Mouse (Mus musculus): ENCODE results near the gene Hira.
"Not testable (repeated sequence)": the region's sequence is repeated elsewhere in the genome, so short reads cannot be mapped to it uniquely, and the experiment has no call there.

The Hira gene

DNA sequence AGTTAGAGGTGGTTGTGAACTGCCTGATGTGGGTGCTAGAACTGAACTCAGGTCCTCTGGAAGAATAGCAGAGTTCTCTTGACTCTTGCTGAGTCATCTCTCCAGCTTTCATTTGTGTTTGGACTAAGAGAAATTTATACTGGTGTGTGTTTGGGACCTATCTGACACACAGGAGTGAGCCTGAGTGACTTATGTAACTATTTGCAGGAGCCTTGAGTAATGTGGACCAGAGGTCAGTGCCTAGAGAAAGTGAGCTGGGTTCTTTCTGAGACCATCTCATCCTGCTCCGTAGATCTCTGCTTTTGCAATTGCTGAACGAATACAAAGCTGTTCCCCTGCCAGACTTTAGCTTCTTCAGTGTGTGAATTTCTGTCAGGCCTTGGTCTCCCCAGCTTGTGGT, 44.9 kb downstream of the Hira start:
- no peak for DNase-seq (ENCODE audit: low spot score in 2 of 2)

DNA sequence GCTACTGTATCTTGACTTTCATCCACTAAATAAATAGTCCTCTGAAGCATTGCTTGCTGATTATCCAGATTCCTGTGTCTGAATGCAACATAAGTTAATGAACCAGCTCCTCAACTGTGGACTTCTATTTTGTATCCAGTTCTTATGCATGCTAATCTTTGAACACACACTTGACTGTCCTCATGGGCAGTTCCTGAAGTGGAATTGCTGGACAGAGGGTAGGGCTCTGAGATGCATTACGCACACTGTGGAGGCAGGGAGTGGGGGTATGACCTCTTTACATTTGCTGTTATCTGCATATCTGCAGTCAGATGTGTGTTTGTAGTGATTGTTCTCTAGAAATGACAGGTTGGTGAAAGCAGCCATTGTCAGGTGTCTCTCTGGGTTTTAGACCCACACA, 51.1 kb downstream of the Hira start:
- no peak for DNase-seq (ENCODE audit: low spot score in 2 of 2)

DNA sequence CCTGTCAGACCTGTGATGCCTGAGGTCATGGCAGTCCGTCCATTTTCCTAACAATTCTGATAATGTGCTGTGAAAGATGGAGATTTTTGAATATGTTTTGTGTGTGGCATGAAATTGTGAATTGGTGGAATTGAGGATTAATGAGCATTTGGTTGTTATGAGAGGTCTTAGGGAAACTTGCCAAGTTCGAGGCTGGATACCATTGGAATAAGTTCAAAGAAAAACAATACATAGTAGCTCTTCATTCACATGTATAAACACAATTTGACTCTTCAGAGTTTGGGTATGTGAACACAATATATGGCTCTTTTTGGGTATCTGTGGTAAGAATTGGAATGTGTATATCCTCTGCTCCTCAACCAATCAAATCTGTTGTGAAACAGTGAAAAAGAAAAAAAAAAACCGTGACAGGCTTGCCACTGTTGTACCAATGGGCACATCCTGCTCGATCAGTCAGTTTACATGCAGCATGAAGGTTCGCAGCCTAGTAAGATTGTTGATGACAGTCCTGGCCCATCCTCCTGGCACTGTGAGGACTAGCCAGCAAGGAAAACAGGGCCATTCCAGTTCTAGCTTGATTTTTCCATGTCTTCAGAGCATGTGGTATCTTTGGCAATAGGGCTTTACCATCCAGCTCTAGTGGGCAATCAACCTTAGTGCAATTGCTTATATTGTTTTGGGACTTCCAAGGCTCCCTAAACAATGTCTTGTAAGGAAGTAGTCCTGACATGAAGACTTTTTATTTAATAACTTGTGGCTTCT, 61.7 kb downstream of the Hira start:
- DNase-seq (ENCODE audit: low spot score in 2 of 2), result no peak

DNA sequence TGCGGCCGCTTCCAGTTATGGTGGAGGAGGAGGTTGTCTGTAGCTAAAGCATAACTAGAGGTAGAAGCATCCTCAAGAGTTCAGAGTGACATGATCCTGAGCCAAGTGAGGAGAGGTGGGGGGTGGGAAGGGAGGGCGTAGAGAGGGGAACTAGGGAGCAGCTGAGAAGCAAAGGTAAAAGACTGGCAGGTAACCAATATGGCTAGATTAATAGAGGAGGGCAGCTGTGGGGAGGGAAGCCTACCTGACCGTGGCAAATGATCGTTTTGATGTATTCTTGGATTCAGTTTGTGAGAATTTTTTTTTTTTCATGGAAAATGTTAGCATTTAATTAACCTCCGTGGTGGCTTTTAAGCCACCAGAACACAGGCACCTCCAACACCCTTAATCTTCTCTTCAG, 67.1 kb downstream of the Hira start:
- DNase-seq (ENCODE audit: low spot score in 2 of 2), result no peak

DNA sequence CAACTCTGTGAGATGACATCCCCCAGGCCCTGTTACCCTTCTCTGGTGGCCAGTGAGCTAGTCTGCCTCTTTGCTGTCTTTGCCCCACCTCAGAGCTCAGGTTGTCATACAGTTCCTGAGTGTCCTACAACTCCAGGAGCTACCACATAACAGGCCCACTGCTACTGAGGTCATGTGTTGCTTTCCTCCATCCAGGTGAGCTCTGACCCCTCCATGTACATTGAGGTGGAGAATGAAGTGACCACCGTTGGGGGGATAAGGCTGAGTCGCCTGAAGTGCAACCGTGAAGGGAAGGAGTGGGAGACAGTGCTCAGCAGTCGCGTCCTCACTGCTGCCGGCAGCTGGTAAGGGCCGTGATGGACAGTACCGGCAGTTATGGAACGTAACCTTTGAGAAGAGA, 72.1 kb downstream of the Hira start:
- DNase-seq (ENCODE audit: low spot score in 2 of 2), result no peak

DNA sequence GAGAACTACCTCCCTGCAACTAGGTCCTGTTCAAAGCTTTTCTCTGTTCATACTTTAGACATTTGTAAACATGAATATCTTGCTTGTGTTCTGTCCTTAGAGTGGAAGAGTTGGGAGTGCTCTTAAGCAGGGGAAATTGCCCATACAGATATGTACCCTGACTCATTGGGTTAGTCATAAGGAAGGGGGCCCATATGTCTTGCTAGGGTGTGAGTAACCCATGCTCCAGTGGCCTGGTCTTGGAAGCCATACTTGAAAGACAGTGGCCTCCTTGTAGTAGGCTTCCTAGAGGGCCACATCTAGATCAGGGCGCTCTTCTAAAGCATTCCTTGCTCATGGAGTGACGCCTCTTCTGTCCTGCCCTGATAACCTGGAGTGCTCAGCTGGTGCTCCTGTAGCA, 73.5 kb downstream of the Hira start:
- DNase-seq (ENCODE audit: low spot score in 2 of 2), result no peak

DNA sequence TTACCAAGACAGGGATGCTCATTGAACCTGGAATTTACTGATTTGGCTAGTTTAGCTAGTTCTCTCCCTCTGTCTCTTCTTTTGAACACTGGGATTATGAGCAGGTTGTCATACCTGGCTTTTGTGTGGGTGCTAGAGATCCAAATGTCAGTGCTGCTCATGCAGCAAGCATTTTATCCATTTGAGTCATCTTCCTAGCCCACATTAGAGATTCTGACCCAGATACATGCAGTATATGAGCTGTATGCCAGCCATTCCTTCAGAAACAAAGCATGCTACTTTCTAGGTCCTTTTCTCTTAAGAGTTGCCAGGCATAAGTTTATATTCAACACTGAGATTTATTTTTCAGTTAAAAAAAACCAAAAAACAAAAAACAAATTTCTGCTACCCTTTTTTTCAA, 76.0 kb downstream of the Hira start:
- no peak for DNase-seq (ENCODE audit: low spot score in 2 of 2)

DNA sequence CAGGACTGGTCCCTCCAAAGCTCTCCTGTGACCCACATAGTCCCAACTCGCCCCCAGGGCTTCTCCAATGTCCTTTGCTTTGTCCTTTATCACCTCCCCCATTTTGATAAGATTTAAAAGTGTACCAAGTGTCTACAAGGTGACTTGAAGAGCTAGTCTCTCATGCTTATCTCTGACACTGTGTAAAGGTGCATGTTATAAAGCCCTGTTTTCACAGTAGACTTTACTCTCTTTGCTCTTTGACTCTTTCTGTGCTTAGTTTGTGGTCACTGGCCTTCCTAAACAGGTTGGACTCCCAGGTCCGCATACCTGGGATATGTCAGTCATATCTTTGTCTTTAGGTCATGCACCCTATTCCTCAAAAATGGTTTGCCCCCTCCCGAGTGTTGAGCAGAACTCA, 78.2 kb downstream of the Hira start:
- no peak for DNase-seq (ENCODE audit: low spot score in 2 of 2)

DNA sequence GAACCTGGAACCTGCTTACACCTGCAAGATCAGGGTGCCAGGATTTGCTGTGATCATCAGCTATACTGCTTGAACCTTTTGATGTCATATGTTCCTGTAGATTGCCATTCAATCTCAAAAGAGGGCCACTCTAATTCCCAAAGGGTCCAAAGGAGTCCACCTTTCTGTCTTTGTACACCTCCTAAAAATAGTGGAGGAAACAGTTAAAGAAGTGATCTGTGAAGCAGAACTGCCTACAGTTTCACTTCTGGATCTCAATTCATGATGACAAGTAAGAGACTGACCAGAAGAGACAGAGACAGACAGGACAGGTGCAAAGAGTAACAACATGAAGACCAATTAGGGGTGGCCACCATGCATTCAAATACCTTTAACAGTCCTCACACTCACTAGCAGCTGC, 86.6 kb downstream of the Hira start:
- no peak for DNase-seq (ENCODE audit: low spot score in 2 of 2)

DNA sequence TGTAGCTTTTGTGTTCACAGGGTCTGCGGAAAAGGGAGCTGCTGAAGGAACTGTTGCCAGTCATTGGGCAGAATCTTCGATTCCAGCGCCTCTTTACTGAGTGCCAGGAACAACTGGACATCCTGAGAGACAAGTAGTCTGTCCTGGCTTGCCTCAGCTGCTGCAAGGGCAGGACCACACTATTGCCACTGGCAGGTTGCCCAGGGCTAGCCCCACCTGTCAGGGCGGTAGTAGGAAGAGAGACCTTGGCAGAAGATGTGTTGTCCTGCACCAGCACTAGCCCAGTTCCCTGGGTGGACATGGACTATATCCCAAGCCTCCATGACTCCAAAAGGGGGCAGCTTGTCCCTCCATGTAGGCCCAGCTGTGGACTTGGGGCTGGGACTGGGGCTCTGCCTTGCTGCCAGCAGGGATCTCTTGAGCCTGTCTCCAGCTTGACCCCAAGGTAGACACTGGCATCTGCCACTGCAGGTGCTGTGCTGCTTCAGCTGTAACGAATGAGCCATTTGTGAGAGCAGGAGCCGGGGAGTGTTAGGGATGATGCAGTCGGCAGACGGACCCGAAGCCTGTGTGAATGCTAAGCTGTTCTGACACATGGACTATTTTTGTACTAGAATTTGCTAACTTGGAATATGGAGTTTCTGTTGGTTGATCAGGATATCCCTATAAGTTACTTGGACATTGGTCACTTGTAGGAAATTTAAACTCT, 92.7 kb downstream of the Hira start:
- peak; percentile 35 to 54 for DNase-seq (ENCODE audit: low spot score in 2 of 2)

DNA sequence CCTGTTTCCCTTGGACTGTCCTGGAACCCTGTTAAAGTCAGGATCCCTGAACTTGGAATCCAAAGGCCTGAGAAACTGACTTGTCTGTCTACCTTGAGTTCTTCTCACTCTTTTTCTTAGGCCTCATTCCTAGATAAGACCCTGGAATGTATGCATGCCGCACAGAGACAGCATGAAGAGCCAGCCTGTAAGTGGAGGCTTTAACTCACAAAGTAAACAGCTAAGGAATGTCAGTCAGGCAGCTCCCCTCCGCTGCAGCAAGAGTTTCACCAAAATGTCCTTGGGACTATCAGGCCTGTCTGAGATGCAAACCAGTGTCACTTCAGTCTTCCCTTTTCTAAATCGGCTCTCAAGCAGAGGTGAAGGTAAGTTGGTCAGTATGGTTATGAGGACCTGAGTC, 94.0 kb downstream of the Hira start:
- no peak for DNase-seq (ENCODE audit: low spot score in 2 of 2)

DNA sequence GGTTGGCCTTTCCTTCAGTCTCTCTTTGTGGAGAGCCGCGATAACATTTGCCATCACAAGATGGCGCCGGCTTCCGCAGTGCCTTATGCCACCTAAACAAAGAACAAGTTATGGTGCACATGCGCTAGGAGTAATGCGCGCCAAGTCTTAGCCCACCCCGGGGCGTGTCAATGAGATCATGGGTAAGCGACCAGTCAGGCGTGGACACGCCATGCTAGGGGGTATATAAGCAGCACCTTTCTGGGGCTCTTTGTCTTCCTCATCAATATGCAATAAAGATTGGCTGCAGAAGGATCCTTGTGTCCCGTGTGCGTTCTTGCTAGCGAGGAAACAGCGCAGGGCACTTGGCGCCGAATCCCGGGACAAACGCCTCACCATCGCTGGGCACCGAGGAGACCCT, 98.8 kb downstream of the Hira start:
- not testable (repeated sequence) for DNase-seq (ENCODE audit: low spot score in 2 of 2)

DNA sequence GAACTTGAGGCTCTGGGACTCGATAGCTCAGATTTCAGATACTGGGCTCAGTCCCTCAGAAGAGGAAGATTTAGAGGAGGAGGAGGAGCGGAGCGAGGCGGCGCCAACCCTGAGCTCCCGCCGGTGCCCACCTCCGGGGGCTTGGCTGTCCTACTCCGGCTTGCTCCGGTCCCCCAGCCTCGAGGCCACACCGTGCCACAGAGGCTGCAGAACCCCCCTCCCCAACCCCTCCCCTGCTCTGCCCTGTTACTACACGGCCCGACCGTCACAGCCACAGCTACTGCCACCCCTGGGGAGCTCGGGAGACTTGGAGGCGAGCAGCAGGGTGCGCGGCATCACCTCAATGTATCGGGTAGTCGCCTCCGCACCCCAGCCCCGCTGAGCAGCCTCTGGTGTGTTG, 99.5 kb downstream of the Hira start:
- DNase-seq (ENCODE audit: low spot score in 2 of 2), result no peak

DNA sequence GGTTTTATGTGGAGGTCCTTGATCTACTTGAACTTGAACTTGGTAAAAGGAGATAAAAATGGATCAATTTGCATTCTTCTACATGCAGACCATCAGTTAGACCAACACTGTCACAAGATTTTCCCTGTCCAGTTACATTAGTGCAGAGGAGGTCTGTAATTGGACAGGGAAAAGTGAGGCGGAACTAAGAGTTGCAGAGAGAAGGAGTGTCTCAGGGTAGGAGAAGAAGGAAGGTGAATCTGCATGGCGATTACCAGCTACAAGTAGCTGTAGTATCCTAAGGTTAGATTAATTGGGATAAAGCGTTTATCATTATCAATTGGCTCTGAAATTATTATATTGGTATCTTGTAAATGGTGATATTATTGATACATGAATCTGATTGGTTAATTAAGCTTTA, 109.5 kb downstream of the Hira start:
- no peak for DNase-seq (ENCODE audit: low spot score in 2 of 2)

DNA sequence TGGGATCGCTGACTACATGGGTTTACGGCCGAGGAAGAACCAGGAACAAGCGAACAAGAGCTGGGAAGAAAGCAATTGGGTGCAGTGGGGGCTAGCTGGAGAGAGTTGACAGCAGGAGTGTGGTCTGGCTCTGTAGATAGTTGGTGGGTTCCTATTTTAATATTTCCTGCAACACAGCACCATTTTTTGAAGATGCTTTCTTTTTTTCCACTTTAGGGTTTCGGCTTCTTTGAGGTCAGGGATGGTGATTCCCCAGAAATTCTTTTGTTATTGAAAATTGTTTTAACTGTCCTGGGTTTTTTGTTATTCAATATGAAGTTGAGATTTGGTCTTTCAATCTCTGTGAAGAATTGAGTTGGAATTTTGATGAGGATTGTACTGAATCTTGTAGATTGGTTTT, 110.0 kb downstream of the Hira start:
- DNase-seq (ENCODE audit: low spot score in 2 of 2), result no peak

DNA sequence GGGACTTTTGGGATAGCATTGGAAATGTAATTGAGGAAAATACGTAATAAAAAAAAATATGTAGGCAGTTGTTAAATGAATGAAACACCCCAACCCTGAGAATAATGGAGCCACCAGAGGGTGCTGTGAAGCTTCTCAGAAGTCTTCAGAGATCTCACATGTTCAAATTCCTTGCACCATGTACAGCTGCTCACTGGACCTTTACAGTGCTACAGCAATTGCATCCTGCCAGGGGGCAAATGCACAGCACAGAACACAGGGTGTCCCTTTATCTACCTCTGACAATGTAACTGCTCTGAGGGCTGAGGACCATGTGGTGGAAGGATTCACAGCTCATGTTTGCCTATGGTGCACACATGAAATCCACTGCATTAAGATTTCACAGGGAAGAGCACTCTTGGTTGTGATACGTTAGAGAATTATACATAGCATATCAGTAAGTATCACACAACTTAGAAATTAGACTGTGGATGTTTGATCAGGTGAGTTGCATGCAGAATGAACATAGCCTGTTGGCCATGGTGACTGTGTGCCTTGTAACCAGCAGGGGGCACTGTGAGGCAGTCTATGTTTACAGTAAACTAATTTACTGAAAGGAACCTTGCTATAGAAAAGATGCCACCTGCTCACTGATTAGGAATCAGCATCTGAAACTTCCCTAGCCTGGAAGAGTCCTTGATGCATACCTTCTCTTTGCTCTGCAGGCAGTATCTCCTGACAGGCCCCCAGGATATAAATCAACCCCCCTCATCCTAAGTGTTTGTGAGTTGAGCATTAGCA, 126.0 kb downstream of the Hira start:
- DNase-seq (ENCODE audit: low spot score in 2 of 2), result not testable (repeated sequence)

DNA sequence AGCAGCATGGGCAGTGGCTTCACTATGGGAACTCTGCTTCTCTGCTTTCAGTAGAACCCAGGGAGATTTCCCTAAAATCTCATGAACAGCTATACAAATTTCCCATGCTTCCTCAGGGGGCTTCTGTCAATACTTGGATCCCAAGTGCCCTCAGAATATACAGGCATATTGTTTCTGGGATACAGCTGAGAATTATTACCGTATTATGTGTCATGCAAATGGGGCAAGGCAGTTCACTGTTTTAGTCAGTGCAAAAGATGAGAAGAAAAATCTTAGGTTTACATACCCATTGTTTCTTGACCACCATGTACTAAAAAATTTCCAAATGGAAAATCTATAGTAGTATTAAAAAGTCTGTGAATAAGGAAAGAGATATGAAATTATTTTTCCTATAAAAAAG, 126.9 kb downstream of the Hira start:
- DNase-seq (ENCODE audit: low spot score in 2 of 2), result no peak

DNA sequence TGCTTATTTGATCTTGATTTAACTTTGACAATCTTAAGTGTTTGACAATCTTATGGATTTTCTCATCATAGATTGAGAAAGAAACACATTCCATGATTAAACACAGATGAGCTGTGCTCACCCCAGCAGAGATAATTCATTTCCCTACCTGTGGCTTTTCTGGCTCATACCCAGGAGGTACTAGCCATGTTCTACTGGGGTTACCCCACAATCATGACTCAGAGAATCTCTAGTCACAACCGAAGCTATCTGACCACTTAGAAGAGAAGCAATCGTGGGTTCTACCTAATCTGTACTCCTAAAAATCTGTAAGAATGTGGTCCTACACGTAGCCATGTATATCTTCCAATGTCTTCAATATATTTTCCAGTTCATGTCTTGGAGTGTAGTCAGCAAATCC, 128.5 kb downstream of the Hira start:
- no peak for DNase-seq (ENCODE audit: low spot score in 2 of 2)

DNA sequence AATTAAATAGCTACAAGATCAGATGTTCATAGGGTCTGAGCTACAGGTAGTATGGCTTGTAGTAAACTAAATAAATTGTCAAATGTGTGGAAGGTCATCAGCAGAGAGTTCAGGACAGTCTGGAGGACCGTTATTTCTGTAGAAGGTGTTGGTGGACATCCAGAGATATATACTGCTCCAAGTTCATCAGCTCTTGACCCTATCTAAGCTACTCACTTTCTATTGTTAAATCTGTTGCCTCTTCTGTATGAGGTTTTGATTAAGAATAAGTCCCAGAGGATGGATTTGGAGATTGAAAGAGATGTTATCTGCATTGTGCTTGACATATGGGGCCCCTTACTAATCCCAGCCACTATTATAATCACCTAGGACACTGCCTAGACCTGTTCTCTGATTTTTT, 129.9 kb downstream of the Hira start:
- DNase-seq (ENCODE audit: low spot score in 2 of 2), result no peak

DNA sequence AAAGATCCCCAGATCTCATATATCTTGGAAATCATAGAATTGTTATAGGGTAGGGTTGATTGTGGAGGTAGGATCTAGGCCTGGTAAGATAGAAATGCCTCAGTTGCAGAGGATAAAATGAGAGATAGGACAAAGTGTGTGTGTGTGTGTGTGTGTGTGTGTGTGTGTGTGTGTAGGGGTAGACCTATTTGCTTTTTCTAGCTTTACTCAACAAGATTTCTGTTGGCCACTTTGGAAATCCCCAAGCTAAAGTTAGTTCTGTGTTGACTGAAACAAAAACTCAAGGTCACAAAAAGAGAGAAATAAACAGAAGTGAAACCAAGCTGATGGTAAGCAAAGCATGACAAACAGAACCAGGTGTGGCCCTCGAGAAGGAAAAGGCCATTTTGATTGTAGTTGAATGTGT, 130.4 kb downstream of the Hira start:
- not testable (repeated sequence) for DNase-seq (ENCODE audit: low spot score in 2 of 2)

DNA sequence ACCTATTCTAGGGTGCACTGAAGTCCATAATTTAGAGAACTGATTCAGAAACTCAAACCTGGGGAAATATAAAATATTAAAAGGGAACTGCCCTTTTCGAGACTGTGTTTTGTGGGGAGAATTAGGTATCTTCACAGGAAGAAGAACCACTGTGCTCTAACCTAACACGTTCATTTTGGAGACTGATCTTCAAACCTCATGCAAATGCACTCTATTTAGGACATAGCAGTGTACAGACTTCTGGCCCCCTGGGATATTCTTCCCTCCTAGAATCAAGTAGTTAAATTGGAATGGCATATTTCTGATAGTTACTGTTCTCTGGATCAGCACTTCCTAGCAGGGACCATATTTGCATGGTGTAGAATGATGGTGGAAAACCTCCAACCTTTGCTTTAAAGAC, 133.9 kb downstream of the Hira start:
- no peak for DNase-seq (ENCODE audit: low spot score in 2 of 2)

DNA sequence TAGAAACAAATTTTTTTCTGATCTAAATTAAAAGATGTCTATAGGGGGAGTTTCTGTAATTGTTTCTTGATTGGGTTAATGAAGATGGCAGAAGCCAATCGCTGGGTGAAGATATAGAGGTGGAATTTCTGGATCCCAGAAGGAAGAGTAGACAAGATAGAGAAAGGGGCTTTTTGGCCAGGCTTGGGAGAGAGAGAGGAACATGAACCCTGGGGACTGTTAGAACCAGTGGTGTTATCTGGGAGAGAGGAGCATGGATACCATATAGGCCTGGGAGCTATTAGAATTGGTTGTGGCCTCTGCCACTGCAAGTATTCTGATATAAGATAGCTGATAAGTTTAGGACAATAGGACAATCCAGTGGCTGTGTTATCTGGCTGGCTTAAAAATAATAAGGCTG, 136.7 kb downstream of the Hira start:
- no peak for DNase-seq (ENCODE audit: low spot score in 2 of 2)

DNA sequence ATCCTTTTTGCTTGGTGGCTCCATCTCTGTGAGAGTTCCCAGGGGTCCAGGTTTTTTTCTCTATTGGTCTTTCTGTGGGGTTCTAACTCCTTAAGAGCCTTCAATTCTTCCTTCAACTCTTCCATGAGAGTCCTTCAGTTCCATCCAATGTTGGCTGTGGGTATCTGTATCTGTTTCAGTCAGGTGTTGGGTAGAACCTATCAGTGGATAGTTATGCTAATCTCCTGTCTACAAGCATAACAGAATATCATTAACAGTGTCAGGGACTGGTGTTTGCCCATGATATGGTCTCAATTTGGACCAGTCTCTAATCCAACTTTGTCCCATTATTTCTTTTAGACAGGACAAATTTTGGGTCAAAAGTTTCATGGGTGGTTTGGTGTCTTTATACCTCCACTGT, 137.8 kb downstream of the Hira start:
- DNase-seq (ENCODE audit: low spot score in 2 of 2), result no peak

Measured in right cerebral cortex, postnatal 10 days (tissue).